Mouse (Mus musculus): ENCODE data around the gene Tle3. TPM values are rescaled to one million over a fixed set of nuclear protein-coding genes. Genes with fewer than 3 reads are reported as not detected.

Gene Tle3
- polyA plus RNA-seq, 1 experiment = 39.1 TPM

DNA sequence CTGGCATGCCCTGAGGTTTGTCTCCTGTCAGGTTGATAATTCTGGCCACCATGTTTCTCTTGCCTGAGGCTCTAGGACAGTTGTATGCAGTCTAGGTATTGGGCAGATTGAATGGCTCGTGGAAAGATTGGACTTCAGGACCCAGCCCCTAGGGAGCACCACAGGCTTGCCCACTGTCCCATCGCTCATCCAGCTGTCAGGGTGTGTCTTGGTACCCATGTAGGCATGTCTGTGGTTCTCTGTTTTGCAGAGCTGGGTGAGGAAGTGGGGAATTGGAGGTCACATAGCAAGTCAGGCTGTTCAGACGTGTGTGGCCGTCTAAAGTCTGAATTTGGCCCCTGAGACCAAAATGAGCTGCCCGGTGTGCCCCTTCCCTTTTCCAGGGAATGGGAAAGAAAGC lies 15.6 kb downstream of the Tle3 start:
- H3K36me3 ChIP-seq (ENCODE audit: control insufficient read depth, insufficient read depth) = peaks cover 73% of the 10 kb centered on the region
- TF ChIP-seq MAX (IDR thresholded peaks at IDR 0.05) (no peak), CTCF (IDR thresholded peaks at IDR 0.05; ENCODE audit: control insufficient read depth, insufficient read depth, insufficient read length) (no peak), MYOG (IDR thresholded peaks at IDR 0.05; ENCODE audit: control insufficient read depth, extremely low read depth, insufficient read length) (no peak), USF1 (IDR thresholded peaks at IDR 0.05; ENCODE audit: low read depth) (no peak), FOSL1 (IDR thresholded peaks at IDR 0.05; ENCODE audit: insufficient read depth, low read length, poor library complexity, severe bottlenecking) (no peak), MYOD1 (IDR thresholded peaks at IDR 0.05; ENCODE audit: control insufficient read depth, insufficient read length, low read depth) (no peak)

DNA sequence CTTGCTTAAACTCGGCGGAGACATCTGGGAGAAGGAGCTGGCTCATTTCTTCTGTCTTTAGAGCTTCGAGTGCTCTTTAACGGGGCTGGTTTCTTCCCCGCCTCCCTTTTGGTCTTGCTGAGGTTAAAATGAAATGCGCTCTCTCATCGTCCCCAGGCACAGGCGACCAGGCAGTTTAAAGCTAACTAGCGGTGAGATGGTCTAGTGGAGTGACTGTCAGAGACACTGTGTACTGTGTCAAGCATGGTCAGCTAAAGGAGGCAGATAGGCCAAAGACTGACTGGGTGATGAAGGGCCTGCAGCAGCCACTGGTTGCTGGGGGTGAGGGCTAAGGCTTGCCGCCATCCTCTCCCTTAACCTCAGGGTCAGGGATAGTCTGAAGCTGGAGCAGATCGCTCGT lies 16.0 kb downstream of the Tle3 start:
- Histone ChIP-seq H3K4me3 (ENCODE audit: insufficient read depth, poor library complexity, severe bottlenecking) (no peak overlapping the region), H3ac (ENCODE audit: control insufficient read depth, insufficient read length, low read depth) (no peak overlapping the region), H3K79me2 (ENCODE audit: control insufficient read depth, insufficient read depth) (peaks cover 90% of the 10 kb centered on the region), H3K36me3 (ENCODE audit: control insufficient read depth, insufficient read depth) (peaks cover 73% of the 10 kb centered on the region), H3K79me3 (ENCODE audit: low read depth) (peaks cover 42% of the 10 kb centered on the region), H3K27me3 (ENCODE audit: control insufficient read depth, insufficient read depth, insufficient read length) (no peaks in the 10 kb centered on the region)
- TF ChIP-seq USF1 (IDR thresholded peaks at IDR 0.05; ENCODE audit: low read depth) (no peak), CEBPB (IDR thresholded peaks at IDR 0.05; ENCODE audit: low read depth) (no peak), CTCF (IDR thresholded peaks at IDR 0.05; ENCODE audit: control insufficient read depth, insufficient read depth, insufficient read length) (no peak), MYOG (IDR thresholded peaks at IDR 0.05; ENCODE audit: control insufficient read depth, extremely low read depth, insufficient read length) (no peak), FOSL1 (IDR thresholded peaks at IDR 0.05; ENCODE audit: insufficient read depth, low read length, poor library complexity, severe bottlenecking) (no peak), MAX (IDR thresholded peaks at IDR 0.05) (no peak), MYOD1 (IDR thresholded peaks at IDR 0.05; ENCODE audit: control insufficient read depth, insufficient read length, low read depth) (no peak)

More for the DNA sequence above, 15.6 kb downstream of the Tle3 start:
- H3K27me3 ChIP-seq (ENCODE audit: control insufficient read depth, insufficient read depth, insufficient read length) = no peaks in the 10 kb centered on the region
- peaks cover 46% of the 10 kb centered on the region for H3K79me3 ChIP-seq (ENCODE audit: low read depth)
- H3K79me2 ChIP-seq (ENCODE audit: control insufficient read depth, insufficient read depth) = peaks cover 94% of the 10 kb centered on the region
- no peak overlapping the region for H3K4me3 ChIP-seq (ENCODE audit: insufficient read depth, poor library complexity, severe bottlenecking)
- H3ac ChIP-seq (ENCODE audit: control insufficient read depth, insufficient read length, low read depth) = no peak overlapping the region

DNA sequence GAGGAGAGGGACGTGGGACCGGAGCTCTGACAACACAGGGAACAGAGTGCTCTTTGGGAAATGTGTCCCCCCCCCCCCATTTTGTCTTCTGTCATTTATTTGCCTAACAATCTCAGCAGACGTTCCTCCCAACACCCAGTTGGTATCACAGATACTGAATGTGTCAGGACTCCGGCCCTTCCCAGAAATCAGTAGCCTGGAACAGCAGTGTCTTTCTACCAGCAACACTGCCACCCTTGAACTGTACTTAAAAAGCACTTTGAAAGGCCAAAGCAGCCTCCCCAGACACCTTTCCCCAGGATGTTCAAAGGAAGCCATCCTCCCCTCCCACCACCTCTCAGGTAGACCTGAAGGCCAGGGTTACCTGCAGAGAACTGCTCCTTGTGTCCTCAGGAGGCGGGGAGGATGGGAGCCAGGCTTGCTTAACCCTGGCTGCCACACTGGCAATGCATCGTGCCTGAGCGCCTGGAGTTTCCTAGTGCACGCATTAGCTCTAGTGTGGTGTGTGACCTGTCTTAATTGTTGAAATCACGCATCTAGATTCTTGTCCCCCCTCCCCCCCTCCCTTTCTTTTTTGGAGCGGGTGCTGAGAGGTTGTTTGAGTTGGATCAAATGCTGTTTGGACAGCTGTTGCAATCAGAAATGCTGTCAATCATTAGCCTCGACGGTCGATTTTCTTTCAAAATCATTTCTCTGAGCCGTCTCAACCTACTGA lies 16.7 kb downstream of the Tle3 start:
- Histone ChIP-seq H3ac (ENCODE audit: control insufficient read depth, insufficient read length, low read depth) (no peak overlapping the region), H3K79me3 (ENCODE audit: low read depth) (peaks cover 38% of the 10 kb centered on the region), H3K4me3 (ENCODE audit: insufficient read depth, poor library complexity, severe bottlenecking) (no peak overlapping the region), H3K36me3 (ENCODE audit: control insufficient read depth, insufficient read depth) (peaks cover 75% of the 10 kb centered on the region), H3K27me3 (ENCODE audit: control insufficient read depth, insufficient read depth, insufficient read length) (no peaks in the 10 kb centered on the region), H3K79me2 (ENCODE audit: control insufficient read depth, insufficient read depth) (peaks cover 84% of the 10 kb centered on the region)
- no peak for TF ChIP-seq MYOG (IDR thresholded peaks at IDR 0.05; ENCODE audit: control insufficient read depth, extremely low read depth, insufficient read length)
- no peak for TF ChIP-seq MYOD1 (IDR thresholded peaks at IDR 0.05; ENCODE audit: control insufficient read depth, insufficient read length, low read depth)
- no peak for TF ChIP-seq CEBPB (IDR thresholded peaks at IDR 0.05; ENCODE audit: low read depth)
- TF ChIP-seq FOSL1 (IDR thresholded peaks at IDR 0.05; ENCODE audit: insufficient read depth, low read length, poor library complexity, severe bottlenecking) = no peak
- TF ChIP-seq MAX (IDR thresholded peaks at IDR 0.05) = no peak
- no peak for TF ChIP-seq CTCF (IDR thresholded peaks at IDR 0.05; ENCODE audit: control insufficient read depth, insufficient read depth, insufficient read length)
- TF ChIP-seq USF1 (IDR thresholded peaks at IDR 0.05; ENCODE audit: low read depth) = no peak

DNA sequence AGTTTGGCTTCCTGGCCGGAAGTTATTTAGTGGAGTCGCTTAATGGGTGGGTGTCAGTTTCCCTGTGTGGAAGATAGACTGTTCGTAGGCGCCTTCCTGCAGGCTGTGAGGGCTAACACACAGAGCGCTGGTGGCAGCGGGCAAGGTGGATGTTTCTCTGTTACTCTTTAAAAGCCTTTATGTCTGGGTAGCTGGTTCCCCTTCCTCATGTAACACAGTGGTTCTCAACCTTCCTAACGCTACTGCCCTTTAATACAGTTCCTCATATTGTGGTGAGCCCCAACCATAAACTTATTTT lies 17.2 kb downstream of the Tle3 start:
- Histone ChIP-seq H3K27me3 (ENCODE audit: control insufficient read depth, insufficient read depth, insufficient read length) (no peaks in the 10 kb centered on the region), H3K36me3 (ENCODE audit: control insufficient read depth, insufficient read depth) (peaks cover 80% of the 10 kb centered on the region), H3K4me3 (ENCODE audit: insufficient read depth, poor library complexity, severe bottlenecking) (no peak overlapping the region), H3ac (ENCODE audit: control insufficient read depth, insufficient read length, low read depth) (no peak overlapping the region), H3K79me3 (ENCODE audit: low read depth) (peaks cover 33% of the 10 kb centered on the region), H3K79me2 (ENCODE audit: control insufficient read depth, insufficient read depth) (peaks cover 79% of the 10 kb centered on the region)
- TF ChIP-seq FOSL1 (IDR thresholded peaks at IDR 0.05; ENCODE audit: insufficient read depth, low read length, poor library complexity, severe bottlenecking) (no peak), MYOG (IDR thresholded peaks at IDR 0.05; ENCODE audit: control insufficient read depth, extremely low read depth, insufficient read length) (no peak), USF1 (IDR thresholded peaks at IDR 0.05; ENCODE audit: low read depth) (no peak), MAX (IDR thresholded peaks at IDR 0.05) (no peak), MYOD1 (IDR thresholded peaks at IDR 0.05; ENCODE audit: control insufficient read depth, insufficient read length, low read depth) (no peak), CEBPB (IDR thresholded peaks at IDR 0.05; ENCODE audit: low read depth) (no peak), CTCF (IDR thresholded peaks at IDR 0.05; ENCODE audit: control insufficient read depth, insufficient read depth, insufficient read length) (no peak)

DNA sequence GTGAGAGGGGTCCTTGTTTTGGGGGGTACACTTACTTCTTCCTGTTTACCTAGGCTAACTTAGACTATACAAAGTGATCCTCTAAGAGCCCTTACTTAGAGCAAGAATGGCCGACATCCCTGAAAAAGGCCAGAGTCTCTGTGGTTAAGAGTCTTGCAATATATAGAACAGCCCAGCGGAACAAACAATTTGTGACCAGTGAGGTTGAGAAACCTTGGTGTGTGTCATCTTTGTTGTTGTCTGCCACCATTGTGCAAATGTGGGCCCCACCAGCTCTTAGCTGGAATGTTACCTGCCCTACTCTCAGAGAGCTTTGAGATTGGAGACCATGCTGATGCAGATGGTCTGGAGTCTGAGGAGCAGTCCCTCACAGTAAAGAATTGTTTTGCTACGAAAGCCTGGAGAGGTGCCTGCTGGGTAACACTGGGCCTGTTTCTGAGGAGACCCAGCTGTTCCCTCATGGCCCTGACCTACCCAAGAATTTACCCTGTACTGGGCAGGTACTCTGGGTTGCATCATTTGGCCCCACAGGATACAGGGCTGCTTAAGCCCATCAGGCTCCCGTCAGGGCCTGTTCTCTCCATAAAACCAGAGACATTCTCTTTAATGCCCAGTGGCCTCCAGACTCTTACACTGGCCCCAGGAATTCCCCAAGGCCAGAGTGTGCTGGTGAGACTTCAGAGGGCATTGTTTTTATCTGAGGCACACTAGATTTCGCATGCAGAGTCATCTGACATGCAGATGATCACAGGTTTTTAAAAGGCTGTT lies 19.6 kb downstream of the Tle3 start:
- TF ChIP-seq MAX (IDR thresholded peaks at IDR 0.05) (no peak), MYOD1 (IDR thresholded peaks at IDR 0.05; ENCODE audit: control insufficient read depth, insufficient read length, low read depth) (no peak), USF1 (IDR thresholded peaks at IDR 0.05; ENCODE audit: low read depth) (no peak), CEBPB (IDR thresholded peaks at IDR 0.05; ENCODE audit: low read depth) (no peak), FOSL1 (IDR thresholded peaks at IDR 0.05; ENCODE audit: insufficient read depth, low read length, poor library complexity, severe bottlenecking) (no peak), CTCF (IDR thresholded peaks at IDR 0.05; ENCODE audit: control insufficient read depth, insufficient read depth, insufficient read length) (no peak), MYOG (IDR thresholded peaks at IDR 0.05; ENCODE audit: control insufficient read depth, extremely low read depth, insufficient read length) (no peak)
- H3K36me3 ChIP-seq (ENCODE audit: control insufficient read depth, insufficient read depth) = peaks cover 76% of the 10 kb centered on the region

More for the DNA sequence above, 19.6 kb downstream of the Tle3 start:
- Histone ChIP-seq H3K4me3 (ENCODE audit: insufficient read depth, poor library complexity, severe bottlenecking) (no peak overlapping the region), H3K79me2 (ENCODE audit: control insufficient read depth, insufficient read depth) (peaks cover 60% of the 10 kb centered on the region), H3K79me3 (ENCODE audit: low read depth) (peaks cover 25% of the 10 kb centered on the region), H3K27me3 (ENCODE audit: control insufficient read depth, insufficient read depth, insufficient read length) (no peaks in the 10 kb centered on the region), H3ac (ENCODE audit: control insufficient read depth, insufficient read length, low read depth) (no peak overlapping the region)
